Mouse (Mus musculus): ENCODE measurements around the gene Cacng8.

Gene Cacng8

GRCm38 (mm10) chr7:3390413-3391080 is at the start of gene Cacng8:
TSS of gene Cacng8 (plus strand) at chr7:3390683.
- DNase-seq (ENCODE audit: low read depth, low spot score): no peak

GRCm38 (mm10) chr7:3343861-3344260 is 46.6 kb upstream of the Cacng8 start:
- DNase-seq (ENCODE audit: low read depth, low spot score): no peak

DNA sequence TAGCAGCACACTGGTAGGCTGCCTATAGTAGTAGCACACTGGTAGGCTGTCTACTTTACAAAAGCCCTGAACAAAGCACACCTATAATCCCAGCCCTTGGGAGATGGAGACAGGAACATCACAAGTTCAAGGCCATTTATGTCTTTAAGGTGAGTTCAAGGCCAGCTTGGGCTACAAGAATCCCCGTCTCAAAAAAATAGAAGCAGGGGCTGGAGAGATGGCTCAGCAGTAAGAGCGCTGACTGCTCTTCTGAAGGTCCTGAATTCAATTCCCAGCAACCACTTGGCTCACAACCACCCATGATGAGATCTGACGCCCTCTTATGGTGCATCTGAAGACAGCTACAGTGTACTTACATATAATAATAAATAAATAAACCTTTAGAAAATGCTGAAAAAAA is 45.2 kb upstream of the Cacng8 start:
- DNase-seq (ENCODE audit: low read depth, low spot score): no peak

- no peak for DNase-seq (ENCODE audit: low read depth, low spot score)
Measured at GRCm38 (mm10) chr7:3347366-3348287, 42.9 kb upstream of the Cacng8 start.

GRCm38 (mm10) chr7:3348326-3348725 is 42.2 kb upstream of the Cacng8 start:
- DNase-seq (ENCODE audit: low read depth, low spot score): no peak

GRCm38 (mm10) chr7:3349775-3350174 is 40.7 kb upstream of the Cacng8 start:
- no peak for DNase-seq (ENCODE audit: low read depth, low spot score)

- no peak for DNase-seq (ENCODE audit: low read depth, low spot score)
Measured at GRCm38 (mm10) chr7:3351536-3351935, 38.9 kb upstream of the Cacng8 start.

DNA sequence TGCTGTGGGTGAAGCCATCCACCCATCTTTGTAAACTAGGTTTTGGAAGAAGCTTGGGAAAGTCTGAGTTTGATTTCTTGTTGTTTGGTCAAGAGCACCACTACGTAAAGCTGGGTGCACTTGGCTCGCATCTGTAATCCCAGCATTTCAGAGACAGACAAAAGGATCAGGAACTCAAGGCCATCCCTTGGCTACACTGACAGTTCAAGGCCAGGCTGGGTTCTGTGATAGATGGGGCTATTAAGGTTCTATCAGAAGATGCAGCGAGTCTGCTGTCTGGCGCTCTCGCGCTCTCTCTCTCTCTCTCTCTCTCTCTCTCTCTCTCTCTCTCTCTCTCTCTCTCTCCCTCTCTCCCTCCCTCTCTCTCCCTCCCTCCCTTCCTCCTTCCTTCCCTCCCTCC is 35.6 kb upstream of the Cacng8 start:
- DNase-seq (ENCODE audit: low read depth, low spot score): no peak

DNA sequence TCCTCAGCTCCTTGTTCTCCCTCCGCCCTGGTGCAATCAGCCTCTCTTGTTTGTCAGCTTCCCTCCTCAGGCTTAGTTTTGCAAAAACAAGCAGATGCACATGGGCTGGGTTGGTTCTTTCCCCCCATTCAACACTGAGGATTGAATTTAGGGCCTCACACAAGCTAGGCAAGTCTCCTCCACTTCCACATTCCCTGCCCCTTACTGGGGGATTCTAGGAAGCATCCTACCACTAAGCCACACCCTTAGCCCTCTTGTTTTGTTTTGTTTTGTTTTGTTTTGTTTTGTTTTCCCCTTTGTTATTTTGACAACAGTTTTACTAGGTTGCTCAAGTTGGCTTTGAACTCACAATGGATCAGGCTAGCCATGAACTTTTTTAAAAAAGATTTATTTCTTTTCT is 29.8 kb upstream of the Cacng8 start:
- no peak for DNase-seq (ENCODE audit: low read depth, low spot score)

DNA sequence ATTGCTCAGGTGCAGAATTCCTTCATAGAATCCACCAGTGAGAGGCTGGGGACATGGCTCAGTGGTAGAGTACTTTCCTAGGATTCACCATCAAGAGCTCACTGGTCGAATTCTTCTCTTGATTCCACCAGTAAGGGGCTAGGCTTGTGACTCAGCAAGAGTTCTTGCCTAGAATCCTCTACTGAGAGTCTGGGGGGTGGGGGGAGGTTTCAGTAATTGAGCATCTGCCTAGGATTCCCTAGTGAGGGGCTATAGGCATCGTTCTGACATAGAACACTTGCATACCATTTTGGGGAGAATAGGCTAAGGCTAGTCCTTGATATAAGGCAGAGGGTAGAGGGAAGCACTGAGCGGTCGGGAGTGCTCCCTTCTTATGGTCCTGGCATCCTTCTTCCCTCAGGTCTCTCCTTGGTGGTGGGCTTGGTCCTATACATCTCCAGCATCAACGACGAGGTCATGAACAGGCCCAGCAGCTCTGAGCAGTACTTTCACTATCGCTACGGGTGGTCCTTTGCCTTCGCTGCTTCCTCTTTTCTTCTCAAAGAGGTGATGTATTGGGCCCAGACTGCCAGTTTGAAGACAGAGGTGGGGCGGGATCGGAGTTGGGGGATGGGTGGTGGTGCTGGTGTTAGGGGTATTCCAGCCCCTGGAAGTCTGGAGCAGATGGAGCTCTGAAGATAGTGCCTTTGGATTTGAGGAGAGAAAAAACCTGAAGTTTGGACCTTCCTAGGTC is 24.8 kb upstream of the Cacng8 start:
- no peak for DNase-seq (ENCODE audit: low read depth, low spot score)

- no peak for DNase-seq (ENCODE audit: low read depth, low spot score)
Measured at GRCm38 (mm10) chr7:3366705-3367516, 23.6 kb upstream of the Cacng8 start.

- DNase-seq (ENCODE audit: low read depth, low spot score): no peak
Measured at GRCm38 (mm10) chr7:3367569-3367968, 22.9 kb upstream of the Cacng8 start.

DNA sequence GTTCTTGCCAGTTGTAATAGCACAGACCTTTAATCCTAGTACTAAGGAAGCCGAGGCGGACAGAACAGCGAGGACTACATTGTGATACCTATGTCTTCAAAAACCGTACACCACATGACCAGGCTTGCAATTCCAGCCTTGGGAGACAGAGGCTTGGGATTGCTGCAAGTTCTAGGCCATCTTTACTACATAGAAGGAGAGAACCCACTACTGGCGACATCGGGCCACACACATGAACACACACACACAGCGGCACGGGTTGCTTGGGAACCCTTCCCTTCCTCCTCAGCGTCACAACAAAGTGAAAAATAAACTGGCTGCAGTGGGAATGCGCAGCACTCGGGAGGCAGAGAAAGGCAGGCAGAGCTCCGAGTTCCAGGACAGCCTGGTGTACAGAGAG is 22.2 kb upstream of the Cacng8 start:
- DNase-seq (ENCODE audit: low read depth, low spot score): no peak

- peak; percentile 20 for DNase-seq (ENCODE audit: low read depth, low spot score)
Measured at GRCm38 (mm10) chr7:3369189-3369588, 21.3 kb upstream of the Cacng8 start.

GRCm38 (mm10) chr7:3370407-3370806 is 20.1 kb upstream of the Cacng8 start:
- DNase-seq (ENCODE audit: low read depth, low spot score): no peak

- DNase-seq (ENCODE audit: low read depth, low spot score): no peak
Measured at GRCm38 (mm10) chr7:3372376-3372775, 18.1 kb upstream of the Cacng8 start.

DNA sequence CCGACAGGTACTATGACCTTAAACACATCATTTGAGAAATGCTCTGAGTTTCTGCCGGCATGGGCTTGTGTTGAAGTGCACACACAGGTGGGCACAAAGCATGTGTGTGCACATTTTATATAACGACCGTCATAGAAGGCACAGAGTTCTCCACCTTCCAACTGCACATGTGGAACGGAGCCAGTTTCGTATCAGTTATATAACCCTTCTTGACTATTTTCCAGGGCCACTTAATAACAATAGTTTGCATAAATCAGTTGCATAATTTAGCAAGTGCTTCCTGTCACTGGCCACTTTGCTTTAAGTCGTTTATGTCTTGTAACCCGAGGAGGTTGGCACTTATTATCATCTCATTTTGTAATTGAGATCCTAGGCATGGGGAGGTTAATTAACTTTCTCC is 16.7 kb upstream of the Cacng8 start:
- DNase-seq (ENCODE audit: low read depth, low spot score): no peak

DNA sequence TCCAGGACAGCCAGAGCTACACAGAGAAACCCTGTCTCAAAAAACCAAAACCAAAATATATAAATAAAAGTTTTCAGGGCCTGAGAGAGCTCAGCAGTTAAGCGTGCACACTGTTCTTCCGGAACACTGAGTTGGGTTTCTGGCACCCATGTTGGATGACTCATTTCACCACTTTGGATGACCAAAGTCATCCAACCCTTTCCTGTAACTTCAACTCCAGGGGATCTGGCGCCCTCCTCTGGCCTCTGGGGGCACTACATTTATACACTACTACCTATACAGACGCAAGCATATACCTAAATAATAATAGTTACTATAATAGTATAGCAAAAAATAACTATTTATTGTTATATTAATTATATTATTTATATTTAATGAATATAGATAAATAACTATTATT is 13.7 kb upstream of the Cacng8 start:
- DNase-seq (ENCODE audit: low read depth, low spot score): peak; percentile 79

DNA sequence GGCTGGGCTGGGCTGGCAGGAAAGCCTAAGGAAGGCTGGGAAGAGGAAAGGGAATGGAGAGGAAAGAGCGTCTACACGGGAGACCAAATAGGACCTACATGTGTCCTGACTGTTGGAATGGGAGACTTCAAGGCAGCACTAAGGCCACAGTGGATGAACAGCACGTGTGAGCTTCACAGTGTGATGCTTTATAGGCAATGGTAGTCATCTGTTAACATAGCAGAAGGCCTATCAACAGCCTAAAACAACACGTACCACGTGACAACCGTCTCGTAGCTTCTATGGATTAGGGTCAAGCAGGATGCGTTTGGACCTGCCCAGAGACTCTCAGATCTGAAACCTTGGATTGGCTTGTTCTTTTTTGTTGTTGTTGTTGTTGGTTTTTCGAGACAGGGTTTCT is 8.4 kb upstream of the Cacng8 start:
- DNase-seq (ENCODE audit: low read depth, low spot score): no peak

DNA sequence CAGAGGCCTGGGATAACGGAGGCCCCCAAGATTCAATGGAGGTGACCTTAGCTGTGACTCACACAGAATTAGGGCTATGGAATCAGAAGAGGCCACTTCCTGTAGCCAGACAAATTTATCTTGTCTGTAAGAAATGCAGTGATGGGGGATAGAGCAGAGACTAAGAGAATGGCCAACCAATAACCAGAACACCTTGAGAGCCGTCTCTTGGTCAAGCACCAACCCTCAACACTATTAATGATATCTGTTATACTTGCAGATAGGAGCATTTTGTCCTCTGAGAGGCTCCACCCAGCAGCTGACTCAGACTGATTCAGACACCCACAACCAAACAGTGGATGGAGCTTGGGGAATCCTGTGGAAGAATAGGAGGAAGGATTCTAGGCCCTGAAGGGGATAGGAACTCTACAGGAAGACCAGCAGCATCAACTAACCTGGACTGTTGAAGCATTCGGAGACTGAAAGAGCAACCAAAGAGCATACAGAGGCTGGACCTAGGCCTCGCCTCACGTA is 5.6 kb upstream of the Cacng8 start:
- DNase-seq (ENCODE audit: low read depth, low spot score): peak; percentile 48

GRCm38 (mm10) chr7:3386036-3386730 is 4.3 kb upstream of the Cacng8 start:
- DNase-seq (ENCODE audit: low read depth, low spot score): peak; percentile 52

All from 3T3-L1 (cell line).